In genomic region chr4:100258462-100258861, GRCm38 (mm10) we compare ENCODE assay signal across 29 mouse cellular contexts.
DNase-seq lines count a peak whose midpoint lies in the region; ATAC-seq and TF ChIP-seq lines count a peak whose summit lies in the region.
"Had no signal": no experiment of that assay in that cellular context is flagged by ENCODE, and none has a peak within 500 bp of the region (broad histone marks: within the 10 kb centered on the region; RNA-seq: fewer than 3 reads in every experiment).

No protein-coding gene starts in this region.

- no peak overlapping the region for H3K27ac ChIP-seq in kidney, adult 2 months (ENCODE audit: insufficient read depth, low read depth, low read length)
- no peak overlapping the region for H3K27ac ChIP-seq in liver, embryonic 16.5 days (ENCODE audit: low read length)
- no peak overlapping the region for H3K27ac ChIP-seq in liver, embryonic 12.5 days
- no peak overlapping the region for H3K27ac ChIP-seq in midbrain, embryonic 13.5 days
- H3K27ac ChIP-seq: embryonic facial prominence, embryonic 10.5 days; hindbrain, embryonic 12.5 days; layer of hippocampus, adult 2 months; limb, embryonic 10.5 days; liver, embryonic 13.5 days; midbrain, embryonic 12.5 days had no signal

- no peak overlapping the region for H3K9ac ChIP-seq in liver, embryonic 16.5 days (ENCODE audit: low read depth, low read length)
- no peak overlapping the region for H3K9ac ChIP-seq in liver, embryonic 12.5 days
- no peak overlapping the region for H3K9ac ChIP-seq in midbrain, embryonic 13.5 days (replicated peaks)
- H3K9ac ChIP-seq: heart, embryonic 12.5 days; hindbrain, embryonic 12.5 days; liver, embryonic 13.5 days; midbrain, embryonic 12.5 days had no signal

- no peak overlapping the region for H3K4me2 ChIP-seq in liver, embryonic 16.5 days (ENCODE audit: low read depth, low read length)
- no peak overlapping the region for H3K4me2 ChIP-seq in liver, embryonic 12.5 days
- H3K4me2 ChIP-seq in midbrain, embryonic 13.5 days (replicated peaks): no peak overlapping the region
- H3K4me2 ChIP-seq: heart, embryonic 12.5 days; hindbrain, embryonic 12.5 days; liver, embryonic 13.5 days; midbrain, embryonic 12.5 days had no signal

- peak; percentile 67 for DNase-seq in kidney, adult 2 months
- no peak for DNase-seq in kidney, postnatal 4 days
- DNase-seq in kidney, postnatal 25 days: peak; percentile 17 to 63
- DNase-seq in retina, postnatal 1 day: no peak
- DNase-seq: adrenal gland, adult 2 months; B cell, adult 2 months; cerebellum, adult 11 months; cerebellum, adult 9-11 months; gastrocnemius, postnatal 10 days; heart, adult 18-20 months; heart, postnatal 10 days; liver, embryonic 13.5 days; right cerebral cortex, postnatal 25 days; spleen, adult 18-20 months; thymus, postnatal 14 days had no signal

- 53% methylated on average over 5 of the region's 5 CpGs for WGBS in kidney, adult 2 months
- 51% methylated on average over 5 of the region's 5 CpGs for WGBS in liver, embryonic 16.5 days (ENCODE audit: insufficient replicate concordance)
- WGBS in liver, embryonic 12.5 days (ENCODE audit: insufficient replicate concordance): 55% methylated on average over 5 of the region's 5 CpGs
- 90% methylated on average over 5 of the region's 5 CpGs for WGBS in midbrain, embryonic 13.5 days

- no peaks in the 10 kb centered on the region for H3K36me3 ChIP-seq in kidney, adult 2 months (ENCODE audit: control insufficient read depth, insufficient read depth, low read length)
- no peaks in the 10 kb centered on the region for H3K36me3 ChIP-seq in liver, embryonic 16.5 days (ENCODE audit: control insufficient read depth, insufficient read depth)
- H3K36me3 ChIP-seq in liver, embryonic 12.5 days: no peaks in the 10 kb centered on the region
- H3K36me3 ChIP-seq in midbrain, embryonic 13.5 days: no peaks in the 10 kb centered on the region
- H3K36me3 ChIP-seq: embryonic facial prominence, embryonic 10.5 days; G1E; heart, embryonic 12.5 days; hindbrain, embryonic 12.5 days; limb, embryonic 10.5 days; liver, embryonic 13.5 days; midbrain, embryonic 12.5 days had no signal

- no peaks in the 10 kb centered on the region for H3K27me3 ChIP-seq in kidney, adult 2 months (replicated peaks; ENCODE audit: control insufficient read depth, insufficient read depth, low read length)
- no peaks in the 10 kb centered on the region for H3K27me3 ChIP-seq in liver, embryonic 16.5 days (ENCODE audit: control insufficient read depth, insufficient read depth, low read depth, low read length)
- no peaks in the 10 kb centered on the region for H3K27me3 ChIP-seq in liver, embryonic 12.5 days (replicated peaks)
- no peaks in the 10 kb centered on the region for H3K27me3 ChIP-seq in midbrain, embryonic 13.5 days
- H3K27me3 ChIP-seq: CH12.LX; hindbrain, embryonic 12.5 days; liver, embryonic 13.5 days; midbrain, embryonic 12.5 days; Patski had no signal

- no peaks in the 10 kb centered on the region for H3K9me3 ChIP-seq in liver, embryonic 16.5 days (replicated peaks; ENCODE audit: control insufficient read depth, low read length)
- H3K9me3 ChIP-seq in liver, embryonic 12.5 days (replicated peaks): no peaks in the 10 kb centered on the region
- H3K9me3 ChIP-seq in midbrain, embryonic 13.5 days: no peaks in the 10 kb centered on the region
- H3K9me3 ChIP-seq: embryonic facial prominence, embryonic 10.5 days; heart, embryonic 12.5 days; hindbrain, embryonic 12.5 days; limb, embryonic 10.5 days; liver, embryonic 13.5 days; midbrain, embryonic 12.5 days had no signal

- no peak for TF ChIP-seq POLR2A in kidney, adult 2 months (IDR thresholded peaks at IDR 0.05; ENCODE audit: low read depth, low read length)

- H3K4me1 ChIP-seq in kidney, adult 2 months (ENCODE audit: control insufficient read depth, insufficient read depth, low read length): peaks cover 14% of the 10 kb centered on the region
- peaks cover 2% of the 10 kb centered on the region; the same call in 1 of the 2 replicates for H3K4me1 ChIP-seq in liver, embryonic 16.5 days (ENCODE audit: control insufficient read depth, low read depth, low read length)
- H3K4me1 ChIP-seq in liver, embryonic 12.5 days: no peaks in the 10 kb centered on the region
- no peaks in the 10 kb centered on the region for H3K4me1 ChIP-seq in midbrain, embryonic 13.5 days (replicated peaks)
- H3K4me1 ChIP-seq: midbrain, embryonic 12.5 days had no signal

- TF ChIP-seq CTCF in kidney, adult 2 months (conservative IDR thresholded peaks at IDR 0.05; ENCODE audit: insufficient read depth, insufficient read length, low read depth, low read length): no peak

- peak; percentile 63; the same call in 1 of the 2 replicates for ATAC-seq in liver, embryonic 16.5 days (ENCODE audit: low read depth)
- no peak for ATAC-seq in liver, embryonic 12.5 days
- ATAC-seq in granulocyte monocyte progenitor cell, adult 5-6 weeks (replicated peaks; ENCODE audit: poor library complexity, severe bottlenecking): peak; percentile 94
- no peak for ATAC-seq in midbrain, embryonic 13.5 days
- ATAC-seq: forebrain, embryonic 16.5 days; Patski had no signal

- no peak overlapping the region for H3K4me3 ChIP-seq in kidney, adult 2 months (ENCODE audit: insufficient read depth, low read depth, low read length)
- H3K4me3 ChIP-seq in liver, embryonic 16.5 days (ENCODE audit: low read depth, low read length): no peak overlapping the region
- H3K4me3 ChIP-seq in liver, embryonic 12.5 days: no peak overlapping the region
- H3K4me3 ChIP-seq in midbrain, embryonic 13.5 days (replicated peaks): no peak overlapping the region
- H3K4me3 ChIP-seq: embryonic facial prominence, embryonic 10.5 days; heart, embryonic 12.5 days; hindbrain, embryonic 12.5 days; layer of hippocampus, adult 2 months; limb, embryonic 10.5 days; liver, embryonic 13.5 days; midbrain, embryonic 12.5 days had no signal

Comparison
In these comparisons a context has a peak if more than half of its experiments do, and no peak if none do; other contexts are left out.
1. DNase-seq: peak in kidney, adult 2 months (single experiment) and kidney, postnatal 25 days (2 of 2); none in kidney, postnatal 4 days (0 of 2) and retina, postnatal 1 day (single experiment).
2. ATAC-seq: peak in liver, embryonic 16.5 days (single experiment) and granulocyte monocyte progenitor cell, adult 5-6 weeks (single experiment); none in liver, embryonic 12.5 days (single experiment) and midbrain, embryonic 13.5 days (single experiment).